Mouse (Mus musculus): ENCODE measurements at regions not wholly inside any gene's neighbourhood (a gene's known extent, or its start where the extent isn't known, plus 50 kb on each side); places are given as distances from the start of the nearest gene placed in this dataset.

GRCm38 (mm10) chr14:76672899-76673298 is 116.2 kb upstream of the Serp2 start:
- DNase-seq (ENCODE audit: low spot score), result no peak
- no peak overlapping the region for H3K27ac ChIP-seq (ENCODE audit: low read depth)
- no peak overlapping the region for H3K9ac ChIP-seq (replicated peaks; ENCODE audit: low read depth, low read length)
- TF ChIP-seq EP300 (IDR thresholded peaks at IDR 0.05; ENCODE audit: low read depth), result no peak
- no peak for TF ChIP-seq CTCF (IDR thresholded peaks at IDR 0.05; ENCODE audit: low read depth)
- H3K9me3 ChIP-seq (replicated peaks; ENCODE audit: control insufficient read depth, low read length), result no peaks in the 10 kb centered on the region
- no peaks in the 10 kb centered on the region for H3K36me3 ChIP-seq (replicated peaks; ENCODE audit: control insufficient read depth, insufficient read depth, low read length)
- H3K4me3 ChIP-seq (ENCODE audit: low read depth, low read length), result no peak overlapping the region
- ATAC-seq (ENCODE audit: insufficient read depth, low read depth), result no peak
- no peak overlapping the region for H3K4me2 ChIP-seq (ENCODE audit: low read depth, low read length)
- no peaks in the 10 kb centered on the region for H3K27me3 ChIP-seq (ENCODE audit: control insufficient read depth, insufficient read depth, low read length)
- peaks cover 21% of the 10 kb centered on the region for H3K4me1 ChIP-seq (ENCODE audit: control insufficient read depth, insufficient read depth)
- 70% methylated on average over 6 of the region's 6 CpGs for WGBS

GRCm38 (mm10) chr14:76672442-76672841 is 115.8 kb upstream of the Serp2 start:
- H3K4me1 ChIP-seq (ENCODE audit: control insufficient read depth, insufficient read depth), result peaks cover 21% of the 10 kb centered on the region
- no peak overlapping the region for H3K4me3 ChIP-seq (ENCODE audit: low read depth, low read length)
- H3K9me3 ChIP-seq (replicated peaks; ENCODE audit: control insufficient read depth, low read length), result no peaks in the 10 kb centered on the region
- no peak overlapping the region for H3K9ac ChIP-seq (replicated peaks; ENCODE audit: low read depth, low read length)
- WGBS, result 64% methylated on average over 2 of the region's 2 CpGs
- H3K36me3 ChIP-seq (replicated peaks; ENCODE audit: control insufficient read depth, insufficient read depth, low read length), result no peaks in the 10 kb centered on the region
- ATAC-seq (ENCODE audit: insufficient read depth, low read depth) (no peak), DNase-seq (ENCODE audit: low spot score) (no peak)
- TF ChIP-seq CTCF (IDR thresholded peaks at IDR 0.05; ENCODE audit: low read depth), result no peak
- TF ChIP-seq EP300 (IDR thresholded peaks at IDR 0.05; ENCODE audit: low read depth), result no peak
- H3K4me2 ChIP-seq (ENCODE audit: low read depth, low read length), result no peak overlapping the region
- H3K27me3 ChIP-seq (ENCODE audit: control insufficient read depth, insufficient read depth, low read length), result no peaks in the 10 kb centered on the region
- no peak overlapping the region for H3K27ac ChIP-seq (ENCODE audit: low read depth)

- DNase-seq (ENCODE audit: low spot score) (no peak), ATAC-seq (ENCODE audit: insufficient read depth, low read depth) (no peak)
- no peak overlapping the region for H3K27ac ChIP-seq (ENCODE audit: low read depth)
- peaks cover 21% of the 10 kb centered on the region for H3K4me1 ChIP-seq (ENCODE audit: control insufficient read depth, insufficient read depth)
- H3K36me3 ChIP-seq (replicated peaks; ENCODE audit: control insufficient read depth, insufficient read depth, low read length), result no peaks in the 10 kb centered on the region
- H3K4me3 ChIP-seq (ENCODE audit: low read depth, low read length), result no peak overlapping the region
- TF ChIP-seq CTCF (IDR thresholded peaks at IDR 0.05; ENCODE audit: low read depth) (no peak), EP300 (IDR thresholded peaks at IDR 0.05; ENCODE audit: low read depth) (no peak)
- H3K4me2 ChIP-seq (ENCODE audit: low read depth, low read length), result no peak overlapping the region
- H3K27me3 ChIP-seq (ENCODE audit: control insufficient read depth, insufficient read depth, low read length), result no peaks in the 10 kb centered on the region
- no peak overlapping the region for H3K9ac ChIP-seq (replicated peaks; ENCODE audit: low read depth, low read length)
- WGBS, result 87% methylated on average over 4 of the region's 4 CpGs
- H3K9me3 ChIP-seq (replicated peaks; ENCODE audit: control insufficient read depth, low read length), result no peaks in the 10 kb centered on the region
These were observed 114.3 kb upstream of the Serp2 start for GRCm38 (mm10) chr14:76671023-76671422.

- Histone ChIP-seq H3K4me1 (ENCODE audit: control insufficient read depth, insufficient read depth) (peaks cover 6% of the 10 kb centered on the region; the same call in 1 of the 2 replicates), H3K9ac (replicated peaks; ENCODE audit: low read depth, low read length) (no peak overlapping the region), H3K9me3 (replicated peaks; ENCODE audit: control insufficient read depth, low read length) (no peaks in the 10 kb centered on the region), H3K36me3 (replicated peaks; ENCODE audit: control insufficient read depth, insufficient read depth, low read length) (no peaks in the 10 kb centered on the region), H3K4me2 (ENCODE audit: low read depth, low read length) (no peak overlapping the region), H3K4me3 (ENCODE audit: low read depth, low read length) (no peak overlapping the region), H3K27ac (ENCODE audit: low read depth) (no peak overlapping the region), H3K27me3 (ENCODE audit: control insufficient read depth, insufficient read depth, low read length) (no peaks in the 10 kb centered on the region)
- TF ChIP-seq EP300 (IDR thresholded peaks at IDR 0.05; ENCODE audit: low read depth) (no peak), CTCF (IDR thresholded peaks at IDR 0.05; ENCODE audit: low read depth) (no peak)
- DNase-seq (ENCODE audit: low spot score), result no peak
- 66% methylated on average over 12 of the region's 12 CpGs for WGBS
- no peak for ATAC-seq (ENCODE audit: insufficient read depth, low read depth)
These were observed 109.2 kb upstream of the Serp2 start for GRCm38 (mm10) chr14:76665754-76666371.

- no peak for TF ChIP-seq EP300 (IDR thresholded peaks at IDR 0.05; ENCODE audit: low read depth)
- no peak for TF ChIP-seq CTCF (IDR thresholded peaks at IDR 0.05; ENCODE audit: low read depth)
- Histone ChIP-seq H3K9ac (replicated peaks; ENCODE audit: low read depth, low read length) (no peak overlapping the region), H3K4me1 (ENCODE audit: control insufficient read depth, insufficient read depth) (peaks cover 6% of the 10 kb centered on the region; the same call in 1 of the 2 replicates), H3K36me3 (replicated peaks; ENCODE audit: control insufficient read depth, insufficient read depth, low read length) (no peaks in the 10 kb centered on the region), H3K4me3 (ENCODE audit: low read depth, low read length) (no peak overlapping the region), H3K9me3 (replicated peaks; ENCODE audit: control insufficient read depth, low read length) (no peaks in the 10 kb centered on the region), H3K27me3 (ENCODE audit: control insufficient read depth, insufficient read depth, low read length) (no peaks in the 10 kb centered on the region), H3K27ac (ENCODE audit: low read depth) (no peak overlapping the region), H3K4me2 (ENCODE audit: low read depth, low read length) (no peak overlapping the region)
- DNase-seq (ENCODE audit: low spot score) (no peak), ATAC-seq (ENCODE audit: insufficient read depth, low read depth) (0 out of 2 replicates have a peak, but pooled peaks have one; percentile 30)
- 70% methylated on average over 11 of the region's 11 CpGs for WGBS
These were observed 108.2 kb upstream of the Serp2 start for GRCm38 (mm10) chr14:76664586-76665508.
